In genomic region chr4:138755439-138755838, GRCm38 (mm10) we compare ENCODE assay signal across 38 mouse cellular contexts. TPM values are rescaled to one million over a fixed set of nuclear protein-coding genes. Genes with fewer than 3 reads are reported as not detected.
DNase-seq lines count a peak whose midpoint lies in the region; ATAC-seq and TF ChIP-seq lines count a peak whose summit lies in the region.
"Had no signal": no experiment of that assay in that cellular context is flagged by ENCODE, and none has a peak within 500 bp of the region (broad histone marks: within the 10 kb centered on the region; RNA-seq: fewer than 3 reads in every experiment).

No protein-coding gene starts in this region.

- H3K36me3 ChIP-seq in midbrain, embryonic 16.5 days (ENCODE audit: control insufficient read depth, insufficient read depth, low read length) = no peaks in the 10 kb centered on the region
- H3K36me3 ChIP-seq in midbrain, embryonic 13.5 days = no peaks in the 10 kb centered on the region
- H3K36me3 ChIP-seq: forebrain, embryonic 12.5 days; heart, embryonic 13.5 days; hindbrain, embryonic 10.5 days; neural tube, embryonic 12.5 days had no signal

- H3K4me3 ChIP-seq in layer of hippocampus, adult 2 months = no peak overlapping the region
- H3K4me3 ChIP-seq in midbrain, embryonic 16.5 days (ENCODE audit: low read depth, low read length) = no peak overlapping the region
- H3K4me3 ChIP-seq in midbrain, embryonic 13.5 days (replicated peaks) = no peak overlapping the region
- H3K4me3 ChIP-seq: forebrain, embryonic 12.5 days; heart, adult 2 months; heart, embryonic 13.5 days; hindbrain, embryonic 10.5 days; neural tube, embryonic 12.5 days had no signal

- 51% methylated on average over 4 of the region's 4 CpGs for WGBS in midbrain, embryonic 16.5 days
- WGBS in midbrain, embryonic 13.5 days = 68% methylated on average over 4 of the region's 4 CpGs

- H3K4me2 ChIP-seq in midbrain, embryonic 16.5 days (ENCODE audit: low read length) = no peak overlapping the region
- H3K4me2 ChIP-seq in midbrain, embryonic 13.5 days (replicated peaks) = no peak overlapping the region
- H3K4me2 ChIP-seq: forebrain, embryonic 12.5 days; heart, embryonic 13.5 days; neural tube, embryonic 12.5 days had no signal

- H3K9ac ChIP-seq in midbrain, embryonic 16.5 days (ENCODE audit: low read depth, low read length) = 0 out of 2 replicates have a peak overlapping the region, but pooled peaks have one; percentile 32
- no peak overlapping the region for H3K9ac ChIP-seq in midbrain, embryonic 13.5 days (replicated peaks)
- H3K9ac ChIP-seq: forebrain, embryonic 12.5 days; forebrain, postnatal 0 days; heart, embryonic 13.5 days; liver, embryonic 14.5 days; neural tube, embryonic 12.5 days had no signal

- H3K27me3 ChIP-seq in midbrain, embryonic 16.5 days (ENCODE audit: control insufficient read depth, insufficient read depth, low read depth, low read length) = no peaks in the 10 kb centered on the region
- no peaks in the 10 kb centered on the region for H3K27me3 ChIP-seq in midbrain, embryonic 13.5 days
- H3K27me3 ChIP-seq: forebrain, embryonic 12.5 days; neural tube, embryonic 12.5 days had no signal

- ATAC-seq in cerebellum, adult (ENCODE audit: insufficient number of reproducible peaks, low FRiP score, low TSS enrichment) = no peak
- ATAC-seq in midbrain, embryonic 16.5 days = no peak
- ATAC-seq in midbrain, embryonic 13.5 days = no peak
- no peak for ATAC-seq in monocyte, adult 5-6 weeks (replicated peaks; ENCODE audit: insufficient number of reproducible peaks, low FRiP score, low TSS enrichment, poor library complexity, severe bottlenecking)
- ATAC-seq: activated CD4-positive, CD25-positive, alpha-beta regulatory T cell, adult 4 months; forebrain, postnatal 0 days; intestine, postnatal 0 days had no signal

- peaks cover 4% of the 10 kb centered on the region for H3K4me1 ChIP-seq in midbrain, embryonic 16.5 days (ENCODE audit: control insufficient read depth, insufficient read depth, low read length)
- H3K4me1 ChIP-seq in midbrain, embryonic 13.5 days (replicated peaks) = 0 out of 2 replicates have a peak, but pooled peaks cover 6% of the 10 kb centered on the region
- H3K4me1 ChIP-seq: forebrain, embryonic 12.5 days had no signal

- peak; percentile 34 to 52 for DNase-seq in cerebellum, postnatal 10 days
- no peak for DNase-seq in layer of hippocampus, adult 2 months (ENCODE audit: low spot score in 2 of 2)
- DNase-seq in layer of hippocampus, postnatal 36 days = no peak
- DNase-seq: adrenal gland, adult 2 months; adrenal gland, postnatal 36 days; cerebellum, adult 11 months; cerebellum, adult 9-10 months; embryo, embryonic 11 days; forebrain, postnatal 0 days; heart, adult 2 months; heart, postnatal 10 days; kidney, adult 9 months; kidney, postnatal 10 days; left cerebral cortex, postnatal 4 days; liver; lung, adult 2 months; lung, postnatal 10 days; right cerebral cortex, postnatal 25 days; thymus, postnatal 14 days had no signal

- no peaks in the 10 kb centered on the region for H3K9me3 ChIP-seq in midbrain, embryonic 16.5 days (replicated peaks; ENCODE audit: control insufficient read depth, low read length, poor library complexity, severe bottlenecking)
- no peaks in the 10 kb centered on the region for H3K9me3 ChIP-seq in midbrain, embryonic 13.5 days
- H3K9me3 ChIP-seq: forebrain, embryonic 12.5 days; heart, embryonic 13.5 days; neural tube, embryonic 12.5 days had no signal

- peak overlapping the region; percentile 64 for H3K27ac ChIP-seq in layer of hippocampus, adult 2 months
- no peak overlapping the region for H3K27ac ChIP-seq in midbrain, embryonic 16.5 days (ENCODE audit: low read length)
- H3K27ac ChIP-seq in midbrain, embryonic 13.5 days = no peak overlapping the region
- H3K27ac ChIP-seq: forebrain, embryonic 12.5 days; heart, adult 2 months; heart, embryonic 13.5 days; hindbrain, embryonic 10.5 days; liver, embryonic 14.5 days; macrophage; neural tube, embryonic 12.5 days had no signal

- TF ChIP-seq CTCF in layer of hippocampus, adult 2 months (conservative IDR thresholded peaks at IDR 0.05) = no peak

RNA-seq across cellular contexts. Expression of gene Pla2g2f, which starts 2.0 kb away (rescaled TPM):
- 1 to 10 TPM; 1.6 to 2.3 TPM for total RNA-seq in layer of hippocampus, adult 2 months (2021)
- total RNA-seq in layer of hippocampus, postnatal 36 days (2021) = 1 to 10 TPM; 1.2 to 1.9 TPM
- 0.11 TPM in 1 of 2 replicates, not detected in the other for polyA plus RNA-seq in midbrain, embryonic 16.5 days (2015; fragmentation: Nextera tagmentation; extraction: Ambion mirVana)
- polyA plus RNA-seq in midbrain, embryonic 13.5 days (2015; fragmentation: Nextera tagmentation; extraction: Ambion mirVana) = 0.16 TPM in 1 of 2 replicates, not detected in the other
- total RNA-seq in monocyte, adult 5-6 weeks (2017) = not detected in 3 replicates
- total RNA-seq: CH12.LX; forebrain, postnatal 0 days; gastrocnemius, postnatal 4 days; layer of hippocampus, postnatal 10 days; left cerebral cortex, postnatal 4 days had no signal
- polyA plus RNA-seq: activated CD4-positive, CD25-positive, alpha-beta regulatory T cell, adult 4 months; C2C12; forebrain, embryonic 12.5 days; forebrain, postnatal 0 days; heart, embryonic 13.5 days; macrophage; urinary bladder, adult 2 months had no signal

RNA-seq across cellular contexts. Expression of gene Ubxn10, which starts 18.5 kb away (rescaled TPM):
- 1 to 10 TPM; 1.9 to 2.1 TPM for total RNA-seq in layer of hippocampus, adult 2 months (2021)
- 1 to 10 TPM in 1 of 2 experiments, under 1 TPM in 1; 0.80 to 1.2 TPM for total RNA-seq in layer of hippocampus, postnatal 36 days (2021)
- 4.7 and 5.4 TPM in 2 replicates for polyA plus RNA-seq in midbrain, embryonic 16.5 days (2015; fragmentation: Nextera tagmentation; extraction: Ambion mirVana)
- polyA plus RNA-seq in midbrain, embryonic 13.5 days (2015; fragmentation: Nextera tagmentation; extraction: Ambion mirVana) = 2.5 and 3.1 TPM in 2 replicates
- total RNA-seq in monocyte, adult 5-6 weeks (2017) = not detected in 3 replicates
- total RNA-seq: CH12.LX had no signal
- polyA plus RNA-seq: activated CD4-positive, CD25-positive, alpha-beta regulatory T cell, adult 4 months; C2C12; macrophage had no signal

RNA-seq across cellular contexts. Expression of gene Pla2g2d, which starts 20.1 kb away (rescaled TPM):
- under 1 TPM; 0.23 to 0.64 TPM for total RNA-seq in layer of hippocampus, adult 2 months (2021)
- total RNA-seq in layer of hippocampus, postnatal 36 days (2021) = under 1 TPM; 0.23 to 0.40 TPM
- polyA plus RNA-seq in midbrain, embryonic 16.5 days (2015; fragmentation: Nextera tagmentation; extraction: Ambion mirVana) = 0.20 TPM in 1 of 2 replicates, not detected in the other
- 0.07 and 0.22 TPM in 2 replicates for polyA plus RNA-seq in midbrain, embryonic 13.5 days (2015; fragmentation: Nextera tagmentation; extraction: Ambion mirVana)
- not detected in 3 replicates for total RNA-seq in monocyte, adult 5-6 weeks (2017)
- total RNA-seq: CH12.LX; ES-E14; gastrocnemius, postnatal 4 days; heart, postnatal 10 days; layer of hippocampus, postnatal 10 days; left cerebral cortex, postnatal 4 days had no signal
- polyA plus RNA-seq: C2C12; forebrain, embryonic 12.5 days; heart, embryonic 13.5 days; liver, embryonic 14.5 days; macrophage had no signal

RNA-seq across cellular contexts. Expression of gene Pla2g2c, which starts 30.8 kb away (rescaled TPM):
- total RNA-seq in layer of hippocampus, adult 2 months (2021) = not detected
- under 1 TPM; 0.10 to 0.22 TPM for total RNA-seq in layer of hippocampus, postnatal 36 days (2021)
- 0.25 and 0.30 TPM in 2 replicates for polyA plus RNA-seq in midbrain, embryonic 16.5 days (2015; fragmentation: Nextera tagmentation; extraction: Ambion mirVana)
- 0.66 and 0.73 TPM in 2 replicates for polyA plus RNA-seq in midbrain, embryonic 13.5 days (2015; fragmentation: Nextera tagmentation; extraction: Ambion mirVana)
- total RNA-seq in monocyte, adult 5-6 weeks (2017) = not detected in 3 replicates
- total RNA-seq: CH12.LX; gastrocnemius, adult 8-10 months; heart, postnatal 10 days; layer of hippocampus, postnatal 10 days had no signal
- polyA plus RNA-seq: activated CD4-positive, CD25-positive, alpha-beta regulatory T cell, adult 4 months; C2C12; macrophage; urinary bladder, adult 2 months had no signal

Comparison
In these comparisons a context has a peak if more than half of its experiments do, and no peak if none do; other contexts are left out.
1. DNase-seq: peak in cerebellum, postnatal 10 days (2 of 2); none in layer of hippocampus, adult 2 months (0 of 2) and layer of hippocampus, postnatal 36 days (0 of 2).